Mouse (Mus musculus): ENCODE data around the gene Cldn22.

GRCm38 (mm10) chr8:47853356-47853755 lies 29.1 kb downstream of the Cldn22 start:
- TF ChIP-seq CHD2 (IDR thresholded peaks at IDR 0.05; ENCODE audit: low read depth, low read length) (no peak), HCFC1 (IDR thresholded peaks at IDR 0.05; ENCODE audit: borderline replicate concordance, insufficient read depth, low read length) (no peak), ZC3H11A (IDR thresholded peaks at IDR 0.05; ENCODE audit: borderline replicate concordance, low read depth, low read length) (no peak), MAFK (IDR thresholded peaks at IDR 0.05; ENCODE audit: insufficient read depth, low read depth, low read length) (no peak), ZNF384 (IDR thresholded peaks at IDR 0.05; ENCODE audit: low read depth, low read length) (no peak)

Data from ES-E14 (cell line).